Mouse (Mus musculus) E14TG2a.4 (cell line): ENCODE data around the gene Abcg8.

Experiments
- CTCF ChIP-seq: conservative IDR thresholded peaks from 2 replicates; pipeline ENCODE4 v1.5.1; 2014; ENCODE audit warnings: low read length
- NANOG ChIP-seq: IDR thresholded peaks from 2 replicates; pipeline ENCODE4 v1.6.1; 2014; ENCODE audit warnings: borderline replicate concordance, low read length, mixed read lengths
- POU5F1 ChIP-seq: IDR thresholded peaks from 2 replicates; pipeline ENCODE4 v1.6.1; 2014; ENCODE audit warnings: low read length, borderline replicate concordance

DNA sequence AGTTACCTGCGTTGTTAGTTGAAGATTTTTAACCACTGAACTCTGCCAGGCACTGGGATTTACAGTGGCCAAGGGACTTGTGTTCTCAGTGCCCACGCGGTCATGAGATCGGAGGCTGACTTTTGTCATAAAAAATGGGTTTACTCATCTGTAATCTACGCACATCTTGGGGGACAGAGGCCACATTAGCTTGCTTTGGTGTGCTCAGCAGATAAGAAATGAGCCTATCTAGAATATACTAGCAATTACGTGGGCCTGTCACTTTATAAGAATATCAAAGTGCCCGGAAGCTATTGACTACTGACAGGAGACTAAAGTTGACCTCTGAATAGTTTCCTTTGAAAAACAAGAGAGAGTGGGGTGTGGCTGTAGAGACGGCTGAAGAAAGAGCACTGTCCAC is 17.2 kb upstream of the Abcg8 start:
- TF ChIP-seq CTCF (no peak), POU5F1 (no peak), NANOG (no peak)
